Mouse (Mus musculus): ENCODE results near the gene Atraid.

DNA sequence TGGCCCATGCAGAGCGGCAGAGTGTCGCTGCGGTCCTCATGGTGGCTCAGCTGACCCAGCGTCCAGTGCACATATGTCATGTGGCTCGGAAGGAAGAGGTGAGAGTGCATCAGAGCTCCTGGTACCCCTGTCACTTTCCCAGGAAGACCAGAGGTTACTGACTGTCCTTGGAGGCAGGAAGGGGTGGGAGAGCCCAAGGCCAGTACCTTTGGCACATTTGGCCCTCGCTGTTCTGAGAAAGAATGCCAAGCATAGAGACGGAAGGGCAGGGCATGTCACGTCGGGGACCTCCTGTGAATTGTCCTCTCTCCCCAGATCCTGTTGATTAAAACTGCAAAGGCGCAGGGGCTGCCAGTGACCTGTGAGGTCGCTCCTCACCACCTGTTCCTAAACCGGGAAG is 25.1 kb downstream of the Atraid start:
- TF ChIP-seq CTCF (IDR thresholded peaks at IDR 0.05; ENCODE audit: insufficient read depth, low read length) (no peak), POLR2A (IDR thresholded peaks at IDR 0.05; ENCODE audit: borderline replicate concordance, extremely low read depth, low read depth, low read length) (no peak)
